Mouse (Mus musculus): ENCODE results near the gene Hipk2.

Gene Hipk2

DNA sequence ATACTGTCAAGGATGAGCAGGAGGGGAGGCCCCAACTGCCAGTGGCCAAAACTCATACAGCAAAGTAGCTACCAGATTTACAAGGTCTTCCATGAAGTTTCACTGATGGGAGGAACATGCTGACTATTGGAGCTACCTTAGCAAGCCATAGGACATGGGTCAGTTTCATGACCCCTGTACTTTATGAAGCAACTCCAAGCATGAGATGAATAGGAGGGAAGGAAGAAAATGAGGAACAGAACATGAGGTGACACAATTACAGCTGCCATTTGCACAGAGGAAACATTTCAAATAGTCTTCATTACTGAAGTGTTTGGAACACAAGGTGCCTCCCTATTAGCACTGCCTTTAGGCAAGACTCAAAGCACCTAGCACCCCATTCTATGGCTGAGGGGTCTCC is 10.2 kb downstream of the Hipk2 start:
- no peak for DNase-seq

DNA sequence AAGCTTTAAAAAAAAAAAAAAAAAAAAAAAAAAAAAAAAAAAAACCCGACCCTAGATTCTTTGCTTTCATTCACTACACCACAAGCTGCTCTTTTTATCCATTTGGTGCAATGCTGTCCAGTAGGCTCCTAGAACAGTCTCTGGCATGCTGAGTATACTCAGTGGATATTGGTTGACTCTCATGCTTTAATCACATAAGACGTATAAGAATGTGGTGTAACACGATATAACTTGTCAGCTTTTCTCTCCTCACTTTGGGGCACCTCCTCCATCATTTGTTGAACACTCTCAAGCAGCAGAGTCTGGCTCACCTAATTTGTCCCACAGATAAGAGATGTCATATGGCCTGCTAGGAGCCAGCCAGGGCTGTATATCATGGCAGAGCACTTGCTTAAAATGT is 12.4 kb downstream of the Hipk2 start:
- no peak for DNase-seq

DNA sequence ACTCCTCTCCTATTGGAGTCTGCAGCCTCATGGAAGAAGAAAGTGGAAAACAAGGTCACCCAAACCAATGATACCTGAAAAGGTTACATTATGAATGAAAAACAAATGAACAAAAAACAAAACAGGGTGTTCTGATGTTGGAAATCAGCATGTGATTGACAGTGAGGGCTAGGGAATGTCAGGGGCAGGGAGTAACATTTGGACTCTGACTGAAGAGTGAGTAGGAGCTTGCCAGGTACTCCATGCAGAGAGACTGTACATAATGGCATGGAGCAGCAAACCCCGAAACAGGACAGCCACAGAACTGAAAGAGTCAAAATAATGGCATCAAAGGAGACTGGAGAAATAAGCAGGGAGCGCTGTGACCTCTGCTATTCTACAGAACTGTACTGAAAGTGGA is 15.7 kb downstream of the Hipk2 start:
- no peak for DNase-seq

DNA sequence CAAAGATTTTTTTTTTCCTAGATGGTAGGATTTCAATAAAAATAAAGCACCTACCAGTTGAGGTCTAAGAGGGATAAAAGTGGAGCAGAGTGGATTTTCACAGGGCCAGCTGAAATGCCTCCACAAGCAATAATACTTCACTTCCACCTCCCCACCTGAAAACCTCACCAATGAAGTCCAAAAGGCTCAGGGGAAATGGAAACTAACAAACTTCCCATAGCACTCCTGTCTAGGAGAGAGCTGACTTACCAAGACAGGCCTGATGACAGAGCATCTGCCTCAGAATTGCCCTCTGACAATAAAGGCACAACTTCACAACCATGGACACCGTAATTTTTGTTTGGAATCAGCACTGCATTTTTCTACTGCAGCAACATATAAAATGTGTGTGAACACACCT is 16.1 kb downstream of the Hipk2 start:
- no peak for DNase-seq

DNA sequence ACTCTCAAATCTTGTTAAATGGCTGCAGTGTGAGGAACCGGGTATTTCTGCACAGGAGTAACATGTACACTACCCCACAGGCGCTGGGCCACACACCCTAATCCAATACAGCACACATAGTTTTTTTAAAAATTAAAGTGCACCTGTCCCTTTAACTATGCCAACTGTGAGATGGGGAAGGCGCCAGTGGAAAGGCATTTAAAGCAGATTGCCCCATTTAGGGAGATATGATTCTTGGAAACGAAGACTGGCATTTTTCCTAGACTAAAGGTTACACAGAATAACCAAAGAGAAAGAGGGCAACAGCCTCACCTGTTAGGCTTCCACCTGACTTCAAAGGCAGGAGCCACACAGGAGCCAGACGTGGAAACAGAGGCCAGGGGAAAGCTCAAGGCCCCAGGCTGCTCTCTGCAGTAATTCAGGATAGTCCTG is 22.4 kb downstream of the Hipk2 start:
- DNase-seq = peak; percentile 50 to 62

DNA sequence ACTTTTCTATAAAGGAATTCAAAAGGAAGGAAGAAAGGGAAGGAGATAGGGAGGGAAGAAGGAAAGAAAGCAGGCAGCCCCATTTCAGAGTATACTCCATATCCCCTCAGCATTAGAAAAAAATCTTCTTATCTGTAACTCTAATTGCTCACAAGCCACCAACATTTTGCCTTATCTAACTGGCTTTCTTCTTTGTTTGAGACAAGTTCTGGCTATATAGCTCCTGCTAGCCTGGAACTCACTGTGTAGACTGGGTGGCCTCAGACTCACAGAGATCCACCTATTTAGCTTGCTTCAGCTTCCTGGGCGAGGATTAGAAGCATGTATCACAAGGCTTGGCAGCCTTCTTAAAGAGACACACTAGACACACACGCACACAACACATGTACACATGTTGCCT is 24.2 kb downstream of the Hipk2 start:
- no peak for DNase-seq

GRCm38 (mm10) chr6:38850715-38851259 is 25.2 kb downstream of the Hipk2 start:
- DNase-seq = no peak

GRCm38 (mm10) chr6:38847958-38848910 is 27.7 kb downstream of the Hipk2 start:
- DNase-seq = no peak

DNA sequence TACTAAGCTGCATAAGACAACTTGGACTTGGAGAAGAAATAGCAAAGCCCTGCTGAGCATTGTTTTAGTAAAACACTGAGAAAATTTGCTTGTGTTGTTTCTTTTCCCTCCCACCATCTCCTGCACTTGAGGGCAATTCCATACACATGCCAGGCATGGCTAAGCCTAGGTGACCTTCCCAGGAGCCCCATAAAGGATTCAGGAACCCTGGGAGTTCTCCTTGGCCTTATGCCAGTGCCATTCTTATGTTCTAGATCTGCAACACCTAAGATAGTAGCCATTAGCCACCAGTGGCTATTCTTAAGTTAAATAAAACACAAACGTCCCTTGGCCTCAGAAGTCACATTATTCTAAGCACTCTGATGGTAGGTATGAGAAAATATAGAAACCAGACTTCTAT is 28.5 kb downstream of the Hipk2 start:
- DNase-seq = no peak

GRCm38 (mm10) chr6:38846330-38847195 is 29.4 kb downstream of the Hipk2 start:
- no peak for DNase-seq

DNA sequence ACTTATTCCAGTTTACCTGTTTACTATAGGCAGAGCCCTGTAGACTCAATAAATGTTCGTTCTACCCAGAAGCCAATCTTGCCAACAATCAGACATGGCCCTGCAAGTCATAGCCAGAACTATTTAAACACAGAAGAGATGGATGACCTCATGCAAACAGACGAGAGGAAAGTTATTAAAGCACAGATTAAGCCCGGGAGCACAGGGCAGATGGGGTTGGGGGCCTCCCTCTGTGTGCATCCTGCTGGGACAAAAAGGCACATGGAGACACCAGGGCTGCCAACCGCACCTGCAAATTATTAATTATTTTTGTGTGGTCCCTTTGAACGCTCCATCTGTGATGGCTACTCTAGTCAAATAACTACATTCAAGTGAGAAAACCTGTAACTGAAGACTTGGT is 30.1 kb downstream of the Hipk2 start:
- DNase-seq = peak; percentile 55 to 61

- DNase-seq = no peak
Observed at GRCm38 (mm10) chr6:38845117-38845516, 30.8 kb downstream of the Hipk2 start.

- no peak for DNase-seq
Observed at GRCm38 (mm10) chr6:38841551-38841950, 34.4 kb downstream of the Hipk2 start.

- DNase-seq = no peak
Observed at GRCm38 (mm10) chr6:38840780-38841179, 35.2 kb downstream of the Hipk2 start.

GRCm38 (mm10) chr6:38840380-38840779 is 35.6 kb downstream of the Hipk2 start:
- peak; percentile 30 to 41 for DNase-seq

DNA sequence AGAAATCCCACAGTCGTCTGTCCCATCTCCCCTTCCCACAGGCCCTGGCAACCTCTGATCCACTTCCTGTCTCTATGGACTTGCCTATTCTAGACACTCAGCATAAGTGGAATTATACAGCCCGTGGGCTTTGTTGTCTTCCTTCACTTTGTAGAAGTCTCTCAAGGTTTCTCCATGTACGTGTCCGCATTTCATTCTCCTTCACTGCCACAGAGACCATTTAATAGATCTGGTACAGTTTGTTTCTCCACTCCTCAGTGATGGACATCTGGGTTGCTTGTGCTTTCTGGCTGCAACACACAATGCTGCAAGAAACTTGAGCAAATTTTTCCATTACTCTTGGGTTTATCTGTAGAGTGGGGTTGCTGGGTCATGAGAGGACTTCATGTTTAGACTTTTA is 36.1 kb downstream of the Hipk2 start:
- DNase-seq = no peak

GRCm38 (mm10) chr6:38838061-38838460 is 37.9 kb downstream of the Hipk2 start:
- DNase-seq = no peak

DNA sequence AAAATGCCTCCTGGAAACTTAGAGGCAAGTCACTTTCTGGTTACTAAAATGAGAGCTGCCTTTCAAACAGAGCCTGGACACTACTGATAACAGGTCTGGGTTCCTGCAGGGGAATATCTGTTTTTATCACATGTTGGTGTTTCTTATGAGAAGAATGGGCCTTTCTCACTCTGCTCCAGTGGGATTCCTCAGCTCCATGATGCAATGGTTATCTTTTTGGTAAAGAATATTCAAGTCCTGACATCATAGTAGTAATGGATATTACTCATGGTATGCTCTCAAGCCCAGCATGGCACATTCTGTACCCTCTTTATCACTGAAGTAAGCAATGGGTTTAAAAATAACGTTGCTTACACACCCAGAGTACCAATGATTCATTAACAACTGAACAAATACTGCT is 40.7 kb downstream of the Hipk2 start:
- DNase-seq = no peak

DNA sequence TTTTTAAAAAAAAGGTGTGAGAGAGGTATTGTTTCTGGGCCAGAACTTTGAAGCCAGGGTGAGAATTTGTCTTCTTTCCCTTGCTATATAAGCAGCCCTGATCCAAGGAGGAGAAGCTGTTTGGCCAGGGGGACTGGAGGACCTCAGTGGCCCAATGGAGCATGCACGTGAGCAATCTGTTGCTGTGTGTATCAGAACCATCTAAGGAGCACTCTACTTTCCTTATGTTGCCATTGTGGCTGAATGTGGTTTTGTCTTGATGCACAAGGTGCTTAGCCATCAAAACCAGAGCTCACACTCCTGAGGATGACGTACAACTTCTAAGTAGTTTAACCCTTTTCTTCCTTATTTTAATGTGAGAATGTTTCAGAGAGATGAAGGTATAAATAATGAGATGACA is 41.2 kb downstream of the Hipk2 start:
- no peak for DNase-seq

- DNase-seq = no peak
Observed at GRCm38 (mm10) chr6:38833721-38834120, 42.2 kb downstream of the Hipk2 start.

DNA sequence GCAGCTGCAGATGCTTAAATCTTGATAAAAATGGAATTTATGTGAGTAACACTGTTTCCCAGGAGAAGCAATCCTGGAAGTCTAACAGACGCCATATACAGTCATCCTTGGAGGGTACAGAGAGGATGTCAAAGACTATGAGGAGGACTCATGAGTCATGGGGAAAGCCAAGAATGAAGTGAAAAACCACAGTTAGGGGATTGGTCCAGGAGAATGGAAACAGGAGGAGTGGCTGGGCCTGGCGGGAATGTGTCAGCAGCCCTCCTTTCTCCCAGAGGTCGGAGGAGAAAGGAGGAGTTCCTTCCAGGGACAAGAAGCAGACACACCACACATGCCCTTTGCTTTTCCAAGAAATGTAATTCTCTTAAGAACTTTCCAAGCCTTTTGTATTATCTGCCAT is 46.5 kb downstream of the Hipk2 start:
- DNase-seq = no peak

GRCm38 (mm10) chr6:38828211-38828610 is 47.8 kb downstream of the Hipk2 start:
- DNase-seq = no peak

DNA sequence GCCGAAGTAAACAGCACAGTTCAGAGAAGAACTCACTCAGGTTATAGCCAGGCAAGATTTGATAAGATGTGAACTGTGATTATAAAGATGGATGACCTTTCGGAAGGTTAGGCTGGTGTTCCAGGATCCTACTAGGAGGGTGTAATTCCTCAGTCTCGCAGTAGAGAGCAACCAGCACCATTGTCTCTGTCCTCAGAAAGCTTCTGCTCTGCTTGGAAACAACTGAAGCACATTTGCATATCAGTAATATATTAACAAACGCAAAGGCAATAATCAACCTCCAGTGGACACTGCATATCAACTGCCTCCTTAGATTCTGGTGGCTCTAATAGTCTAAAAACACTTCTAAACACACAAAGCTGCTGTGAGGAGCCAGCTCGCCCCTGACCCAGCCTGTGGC is 48.5 kb downstream of the Hipk2 start:
- DNase-seq = no peak

Measured in cerebellum, postnatal 36 days (tissue).